Mouse (Mus musculus): Measurements from ENCODE around the gene Matn4. TPM values are rescaled to one million over a fixed set of nuclear protein-coding genes. Genes with fewer than 3 reads are reported as not detected.
A peak's percentile ranks its signal among the peaks of the same experiment; 100 is the strongest.
"Not testable (repeated sequence)": the region's sequence is repeated elsewhere in the genome, so short reads cannot be mapped to it uniquely, and the experiment has no call there.

Matn4 gene
- total RNA-seq, 2 experiments from 2014 or later, result 3.7 to 5.4 TPM

DNA sequence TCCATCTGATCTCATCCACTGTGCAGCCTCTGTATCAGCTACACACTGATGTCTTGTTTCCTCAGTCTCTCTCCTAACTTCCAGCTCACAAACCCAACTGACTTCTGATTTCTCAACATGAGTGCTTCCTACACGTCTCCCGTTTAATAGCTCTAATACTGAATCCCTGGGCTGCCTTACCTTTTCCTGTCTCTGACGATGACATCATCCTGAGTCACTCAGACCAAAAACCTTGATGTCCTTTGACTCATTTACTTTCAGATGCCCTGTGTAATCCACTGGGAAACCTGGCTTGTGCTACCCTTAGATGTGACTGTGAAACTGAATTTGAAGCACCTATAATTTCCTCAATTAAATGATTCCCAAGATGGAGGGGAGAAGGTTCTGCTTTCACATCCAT, 22.0 kb downstream of the Matn4 start:
- intact Hi-C loops (cut with DNase I; ENCODE audit: low total_unique reads), result loop anchor here (10.0 kb wide), 1 partner anchor 248 kb away; no protein-coding TSS in a partner anchor
- no peak for DNase-seq

DNA sequence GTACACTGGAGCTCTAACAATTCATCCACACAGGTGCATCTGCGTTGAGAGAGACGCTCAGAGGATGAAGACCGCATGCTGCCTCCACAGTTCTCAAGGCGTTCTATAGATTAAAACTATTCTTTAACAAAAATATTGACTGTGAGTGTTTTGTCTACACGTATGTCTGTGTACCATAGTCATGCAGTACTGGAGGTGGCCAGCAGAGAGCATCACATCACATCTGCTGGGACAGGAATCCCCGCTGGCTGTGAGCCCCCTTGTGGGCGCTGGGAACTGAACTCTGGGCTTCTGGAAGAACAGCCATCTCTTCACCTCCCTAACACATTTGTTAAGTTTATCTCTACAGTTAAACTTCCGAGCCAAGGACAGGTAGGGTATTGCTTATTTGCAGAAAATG, 23.2 kb downstream of the Matn4 start:
- no peak for DNase-seq
- intact Hi-C loops (cut with DNase I; ENCODE audit: low total_unique reads), result loop anchor here (10.0 kb wide), 1 partner anchor 247 kb away; no protein-coding TSS in a partner anchor

DNA sequence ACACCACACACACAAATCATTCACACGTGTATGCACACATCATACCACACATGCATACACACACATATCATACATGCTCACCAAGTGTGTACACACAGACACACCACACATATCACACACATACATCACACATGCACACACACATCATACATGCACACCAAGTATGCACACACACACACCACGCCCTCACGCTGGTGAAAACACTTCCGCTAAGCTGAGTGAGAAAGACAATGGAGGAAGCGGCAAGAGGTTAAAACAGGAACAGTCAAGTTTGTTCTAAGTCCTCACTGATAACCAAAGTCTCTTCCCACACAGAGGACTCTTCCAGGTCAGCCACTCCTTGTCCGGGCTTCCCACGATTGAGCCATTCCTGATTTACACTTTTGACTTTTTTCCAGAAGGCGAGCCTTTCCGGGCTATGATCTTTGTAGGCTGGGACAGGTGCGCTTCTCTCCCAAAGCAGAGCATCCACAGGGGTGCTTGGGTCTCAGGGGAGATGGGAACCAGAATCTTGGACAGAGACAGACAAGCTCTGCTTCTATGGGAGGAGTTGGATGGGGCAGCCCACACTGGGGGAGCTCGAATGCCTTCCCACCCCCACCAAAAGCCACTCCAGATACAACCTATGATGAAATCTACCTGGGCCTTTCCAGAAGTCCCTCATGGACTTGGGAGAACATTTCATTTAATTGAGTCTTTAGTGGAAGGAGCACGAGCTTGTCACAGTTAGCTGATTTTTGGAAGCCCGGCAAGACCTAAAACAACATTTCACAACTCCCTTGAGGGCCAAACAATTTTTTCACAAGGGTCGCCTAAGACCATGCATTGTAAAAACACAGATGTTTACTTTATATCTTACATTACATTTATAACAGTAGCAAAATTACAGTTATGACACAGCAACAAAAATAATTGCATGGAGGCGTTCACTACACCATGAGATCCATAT, 27.2 kb downstream of the Matn4 start:
- DNase-seq, result no peak
- intact Hi-C loops (cut with DNase I; ENCODE audit: low total_unique reads), result no loop called here

DNA sequence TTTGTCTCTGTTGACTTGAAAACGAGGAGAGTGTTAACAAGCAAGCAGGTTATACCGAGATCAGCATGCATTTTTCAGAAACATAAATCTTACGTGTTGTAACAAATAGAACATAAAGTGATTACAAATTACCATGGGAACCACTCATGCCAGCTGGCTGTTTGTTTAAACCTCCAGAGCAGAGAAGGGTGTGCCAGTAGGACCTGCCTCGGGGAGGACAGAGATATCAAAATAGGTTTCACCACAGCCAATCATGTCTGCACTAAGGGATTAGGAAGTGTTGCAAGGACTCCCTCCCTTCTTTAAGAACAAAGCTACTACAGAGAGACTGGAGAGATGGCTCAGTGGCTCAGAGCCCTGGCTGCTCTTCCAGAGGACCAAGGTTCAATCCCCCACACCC, 31.8 kb downstream of the Matn4 start:
- DNase-seq, result no peak
- intact Hi-C loops (cut with DNase I; ENCODE audit: low total_unique reads), result no loop called here

DNA sequence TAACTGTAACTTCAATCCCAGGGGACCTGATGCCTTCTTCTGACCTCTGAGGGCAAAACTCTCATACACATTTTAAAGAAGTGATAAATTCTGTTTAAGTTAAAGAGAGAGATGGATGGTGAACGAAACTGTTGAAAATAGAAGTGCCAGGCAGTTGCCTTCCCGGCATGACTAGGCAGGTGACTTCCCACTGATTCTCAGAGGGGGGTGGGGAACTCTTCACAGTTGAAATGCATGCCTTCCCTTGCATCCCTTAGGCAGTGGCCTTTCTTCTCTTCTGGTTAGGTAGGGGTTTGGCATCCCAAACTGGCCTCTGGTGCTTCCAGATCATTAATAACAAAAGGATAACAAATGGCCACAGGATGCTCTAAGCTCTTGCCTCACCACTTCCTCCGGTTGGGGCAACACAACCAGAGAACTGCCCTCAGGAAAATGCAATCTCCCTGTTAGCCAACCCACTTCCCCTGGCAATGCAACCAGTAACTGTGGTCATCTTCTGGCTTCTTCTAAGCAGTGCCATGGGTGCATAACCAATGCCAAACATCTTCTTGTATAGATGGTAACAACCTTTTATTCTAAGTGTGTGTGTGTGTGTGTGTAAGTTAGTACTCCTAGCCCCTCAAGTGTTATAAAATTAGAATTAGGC, 32.4 kb downstream of the Matn4 start:
- intact Hi-C loops (cut with DNase I; ENCODE audit: low total_unique reads), result no loop called here

DNA sequence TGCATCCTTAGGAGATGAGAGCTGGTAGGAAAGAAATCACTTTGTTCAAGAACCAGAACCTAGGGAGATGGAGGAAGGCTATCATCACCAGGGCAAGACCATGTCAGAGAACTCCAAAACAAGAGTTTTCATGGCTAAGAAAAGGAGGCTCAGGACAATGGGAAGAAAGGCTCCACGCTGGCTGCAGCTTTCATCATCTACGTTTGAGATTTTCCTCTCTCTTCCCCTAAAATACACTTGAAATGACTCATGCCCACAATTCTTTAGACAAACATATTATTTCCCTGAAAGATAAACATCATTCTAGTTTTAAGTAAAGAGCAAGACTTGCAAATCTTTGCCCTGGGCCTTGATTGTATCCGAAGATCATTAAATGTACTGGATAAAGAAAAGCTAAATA, 33.6 kb downstream of the Matn4 start:
- intact Hi-C loops (cut with DNase I; ENCODE audit: low total_unique reads), result no loop called here
- DNase-seq, result no peak

More for the DNA sequence above, 32.4 kb downstream of the Matn4 start:
- DNase-seq, result no peak

DNA sequence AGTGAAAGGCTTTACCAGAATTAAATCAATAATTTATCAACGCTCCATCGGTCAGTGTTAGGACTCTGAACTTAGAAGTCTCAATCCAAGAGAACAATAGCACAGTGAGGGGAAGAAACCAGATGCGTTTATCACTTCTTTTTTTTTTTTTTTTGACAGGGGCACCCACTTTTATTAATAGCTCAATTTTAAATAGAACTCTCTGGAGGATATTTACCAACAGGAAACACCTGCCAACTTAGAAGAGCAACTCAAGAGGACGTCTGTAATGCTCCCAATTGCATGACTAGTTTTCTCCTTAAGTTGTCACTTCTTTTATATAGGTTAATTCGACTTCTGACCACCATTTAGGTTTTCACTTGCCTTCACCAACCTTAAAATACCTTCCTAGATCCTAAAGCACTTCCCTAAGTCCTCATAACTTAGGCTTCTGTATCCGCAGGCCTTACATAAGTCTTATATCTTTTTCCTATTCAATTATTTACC, 36.3 kb downstream of the Matn4 start:
- intact Hi-C loops (cut with DNase I; ENCODE audit: low total_unique reads), result no loop called here
- no peak for DNase-seq

DNA sequence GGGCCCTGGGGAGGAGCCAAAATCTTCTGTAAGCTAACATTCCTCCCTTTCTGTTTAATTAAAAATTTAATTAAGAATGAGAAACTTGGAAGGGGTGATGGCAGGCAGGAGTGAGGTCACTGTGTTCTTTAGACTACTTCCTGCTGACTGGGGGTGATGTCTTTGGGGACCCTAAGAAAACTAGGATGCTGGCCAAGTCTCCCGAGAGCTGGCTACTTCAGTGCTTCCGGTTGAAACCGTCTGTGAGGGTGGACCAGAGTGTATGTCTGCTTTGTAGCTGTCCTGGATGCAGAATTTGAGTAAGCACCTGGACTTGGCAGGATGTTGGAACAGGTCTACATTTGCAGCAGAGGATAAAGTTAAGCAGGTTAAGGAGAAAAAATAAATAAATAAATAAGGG, 38.0 kb downstream of the Matn4 start:
- DNase-seq, result no peak
- intact Hi-C loops (cut with DNase I; ENCODE audit: low total_unique reads), result no loop called here

DNA sequence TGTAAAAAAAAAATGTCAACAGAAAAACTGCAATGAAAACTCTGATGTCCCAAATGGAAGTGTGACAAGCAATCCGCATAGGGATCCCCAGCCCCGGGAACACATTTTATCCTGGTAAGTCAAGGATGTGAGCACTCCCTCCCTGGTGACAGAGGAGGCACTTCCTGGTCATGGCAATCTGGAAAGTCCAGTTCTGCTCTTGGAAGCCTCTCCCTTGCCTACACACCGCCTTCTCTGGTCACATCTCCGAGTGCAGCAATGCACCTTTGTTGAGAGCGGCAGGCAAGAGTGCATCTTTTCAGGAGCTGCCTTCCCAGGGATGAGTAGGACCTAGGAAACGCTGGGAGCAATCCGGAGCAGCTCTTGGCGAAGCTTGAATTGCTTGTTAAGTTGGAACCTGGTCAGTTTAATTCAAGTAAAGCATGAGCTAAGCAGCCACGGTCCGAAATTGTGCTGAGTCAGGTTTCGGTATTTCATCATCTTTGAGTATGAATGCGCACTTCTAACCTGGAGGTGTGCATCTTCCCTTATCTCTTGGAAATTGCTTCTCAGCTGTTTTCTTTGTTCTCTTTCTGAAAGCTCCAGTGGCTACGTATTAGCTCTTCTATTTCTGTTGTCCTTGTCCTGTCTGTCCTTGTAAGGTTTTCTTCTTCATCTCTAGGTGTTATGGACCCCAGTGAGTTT, 43.8 kb downstream of the Matn4 start:
- no peak for DNase-seq
- intact Hi-C loops (cut with DNase I; ENCODE audit: low total_unique reads), result no loop called here

DNA sequence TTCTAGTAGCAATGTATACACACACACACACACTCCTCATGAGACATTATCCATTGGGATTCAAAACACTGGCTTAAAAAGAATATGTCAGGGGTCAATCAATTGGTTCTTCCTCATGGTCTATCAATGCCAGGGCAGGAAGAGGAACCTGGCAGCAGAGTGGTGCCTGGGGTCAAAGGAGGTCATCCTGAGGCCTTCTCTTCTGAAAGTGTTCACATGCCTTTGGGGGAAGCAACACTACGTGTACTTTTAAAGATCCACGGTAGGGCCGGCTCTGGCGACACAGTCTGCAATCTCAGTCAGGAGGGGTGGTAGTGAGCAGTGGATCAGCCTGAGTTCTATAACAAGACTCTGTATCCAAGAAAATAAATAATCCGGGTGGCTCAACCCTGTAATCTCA, 45.3 kb downstream of the Matn4 start:
- intact Hi-C loops (cut with DNase I; ENCODE audit: low total_unique reads), result loop anchor here (10.0 kb wide), 1 partner anchor 255 kb away; no protein-coding TSS in a partner anchor
- DNase-seq, result no peak

DNA sequence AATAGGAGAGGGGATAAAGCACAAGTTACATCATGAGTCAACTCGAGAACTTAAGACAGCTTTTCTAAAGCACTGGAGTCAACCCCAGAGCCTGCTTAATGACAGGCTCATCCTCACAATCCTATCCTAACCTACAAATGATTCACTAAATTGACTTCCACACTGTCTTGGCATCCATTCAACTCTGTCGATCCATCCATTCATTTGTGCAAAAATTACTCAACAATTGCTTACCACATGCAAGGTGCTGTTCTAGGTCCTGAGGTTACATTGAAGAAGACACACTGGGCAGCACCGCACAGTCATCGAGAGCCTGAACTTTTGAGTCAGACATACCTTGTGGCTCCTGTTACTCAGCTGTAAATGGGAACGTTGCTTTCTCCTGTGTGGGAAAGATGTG, 45.9 kb downstream of the Matn4 start:
- intact Hi-C loops (cut with DNase I; ENCODE audit: low total_unique reads), result loop anchor here (10.0 kb wide), 1 partner anchor 254 kb away; no protein-coding TSS in a partner anchor
- no peak for DNase-seq

DNA sequence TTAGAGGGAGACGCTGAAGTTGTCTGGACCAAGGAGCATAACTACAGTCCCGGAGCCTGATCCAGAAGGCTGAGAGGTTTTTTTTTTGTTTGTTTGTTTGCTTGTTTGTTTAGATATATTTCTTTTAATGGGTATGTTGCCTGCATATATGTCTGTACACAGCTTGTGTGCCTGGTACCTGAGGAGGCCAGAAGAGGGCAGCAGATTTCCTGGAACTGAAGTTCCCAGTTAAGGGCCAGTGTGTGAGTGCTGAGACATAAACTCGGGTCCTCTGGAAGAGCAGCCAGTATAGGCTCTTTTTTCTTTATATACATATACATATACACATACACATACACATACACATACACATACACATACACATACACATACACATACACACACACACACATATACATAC, 46.6 kb downstream of the Matn4 start:
- DNase-seq, result no peak
- intact Hi-C loops (cut with DNase I; ENCODE audit: low total_unique reads), result loop anchor here (10.0 kb wide), 1 partner anchor 254 kb away; no protein-coding TSS in a partner anchor

DNA sequence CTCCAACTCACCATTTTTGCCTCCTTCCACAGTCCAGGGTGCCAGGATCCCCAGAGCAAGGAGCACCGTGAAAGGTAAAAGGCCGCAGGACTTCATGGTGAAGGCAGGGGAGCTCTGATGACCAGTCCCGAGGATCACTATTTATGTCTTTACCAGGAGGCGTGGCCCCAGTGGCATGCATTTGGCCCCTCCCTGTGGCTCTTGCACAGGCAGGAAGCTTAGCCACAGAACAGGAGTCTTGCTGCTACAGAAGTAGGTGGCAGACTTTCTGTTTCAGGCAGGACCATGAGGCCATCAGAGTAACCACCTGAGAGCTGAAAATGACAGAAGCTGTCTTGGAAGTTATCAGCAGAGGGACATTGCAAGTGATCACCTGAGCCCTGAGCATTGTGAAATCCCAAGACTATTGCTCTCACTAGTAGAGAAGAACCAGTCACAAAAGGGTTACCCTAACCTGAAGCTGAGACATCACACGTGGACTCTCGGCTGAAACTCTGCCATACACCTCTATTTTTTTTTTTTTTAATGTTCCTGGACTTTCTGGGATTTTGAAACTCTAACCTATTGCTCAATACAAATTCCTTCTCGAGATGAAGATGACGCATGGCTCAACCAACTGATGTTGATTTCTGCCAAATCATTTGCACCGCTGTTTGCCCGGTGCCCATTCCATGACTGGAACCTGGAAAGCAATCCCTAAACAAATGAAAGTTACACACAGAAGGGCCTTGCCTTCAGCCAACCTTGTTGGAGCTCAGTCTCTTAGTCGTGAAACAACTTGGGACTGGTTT, 48.6 kb downstream of the Matn4 start:
- DNase-seq, result no peak
- intact Hi-C loops (cut with DNase I; ENCODE audit: low total_unique reads), result loop anchor here (10.0 kb wide), 1 partner anchor 252 kb away; no protein-coding TSS in a partner anchor

DNA sequence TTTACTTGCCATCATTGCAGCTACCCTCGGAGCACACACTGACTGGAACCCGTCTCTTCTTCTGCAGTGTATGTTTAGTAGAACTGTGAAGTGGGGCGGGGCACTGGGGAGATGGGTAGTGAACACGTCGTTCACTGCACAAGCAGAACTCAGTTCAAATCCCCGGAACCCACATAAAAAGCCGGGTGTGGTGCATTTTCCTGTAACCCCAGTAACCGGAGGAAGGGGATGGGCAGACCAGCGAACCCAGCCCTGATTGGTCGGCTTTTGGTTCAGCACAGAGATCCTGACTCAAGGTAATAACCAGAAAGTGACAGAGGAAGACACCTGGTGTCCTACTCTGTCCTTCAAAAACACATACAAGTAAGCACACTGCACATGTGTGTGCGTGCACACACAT, 51.6 kb downstream of the Matn4 start:
- intact Hi-C loops (cut with DNase I; ENCODE audit: low total_unique reads), result loop anchor here (10.0 kb wide), 1 partner anchor 249 kb away; no protein-coding TSS in a partner anchor
- DNase-seq, result no peak

DNA sequence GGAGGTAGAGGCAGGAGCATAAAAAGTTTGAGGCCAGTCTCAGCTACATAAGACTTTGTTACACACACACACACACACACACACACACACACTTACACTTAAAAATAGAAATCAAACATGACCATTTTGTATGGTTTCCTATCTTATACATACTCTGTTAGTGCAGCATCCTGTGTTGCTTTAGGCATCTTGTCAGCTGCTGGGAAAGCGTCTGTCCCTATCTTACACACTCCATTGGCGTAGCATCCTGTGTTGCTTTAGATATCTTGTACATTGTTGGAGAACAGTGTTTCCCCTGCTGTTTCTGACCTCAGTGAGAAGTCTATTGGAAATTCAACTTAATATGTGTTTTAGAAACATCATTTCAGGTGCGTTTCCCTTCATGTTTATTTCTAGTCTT, 52.3 kb downstream of the Matn4 start:
- intact Hi-C loops (cut with DNase I; ENCODE audit: low total_unique reads), result loop anchor here (10.0 kb wide), 1 partner anchor 248 kb away; no protein-coding TSS in a partner anchor

DNA sequence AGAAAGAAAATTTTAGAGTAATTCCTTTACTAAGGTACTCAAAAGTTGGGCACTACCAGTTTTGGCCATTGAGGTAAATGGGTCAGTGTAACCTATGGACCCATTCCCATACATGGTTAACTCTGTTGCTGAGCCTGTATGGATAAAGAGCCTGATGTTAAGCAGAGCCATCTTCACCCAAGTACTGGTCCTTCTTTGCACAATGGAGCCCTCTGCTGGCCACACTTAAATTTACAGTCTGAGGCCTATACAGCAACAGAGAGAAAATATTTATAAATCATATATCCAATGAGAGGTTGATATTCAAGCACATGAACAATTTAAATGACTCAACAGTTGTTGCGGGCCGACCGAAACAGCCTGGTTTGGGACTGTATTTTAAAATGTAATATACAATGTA, 56.0 kb downstream of the Matn4 start:
- intact Hi-C loops (cut with DNase I; ENCODE audit: low total_unique reads), result loop anchor here (5.0 kb wide), 1 partner anchor 222 kb away; no protein-coding TSS in a partner anchor
- DNase-seq, result peak; percentile 13

More for the DNA sequence above, 52.3 kb downstream of the Matn4 start:
- DNase-seq, result no peak

DNA sequence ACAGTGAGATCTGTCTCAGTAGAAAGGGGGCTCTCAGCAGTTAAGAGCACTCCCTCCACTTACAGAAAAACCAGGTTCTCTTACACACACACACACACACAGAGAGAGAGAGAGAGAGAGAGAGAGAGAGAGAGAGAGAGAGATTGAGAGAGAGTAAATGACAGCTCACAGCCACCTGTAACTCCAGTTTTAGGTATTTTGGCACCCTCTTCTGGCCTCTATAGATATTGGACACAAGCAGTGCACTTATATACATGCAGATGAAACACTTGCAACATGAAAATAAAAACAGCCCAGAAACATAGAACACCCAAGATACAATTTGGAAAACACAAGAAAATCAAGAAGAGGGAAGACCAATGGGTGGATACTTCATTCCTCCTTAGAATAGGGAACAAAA, 57.3 kb downstream of the Matn4 start:
- intact Hi-C loops (cut with DNase I; ENCODE audit: low total_unique reads), result loop anchor here (5.0 kb wide), 1 partner anchor 220 kb away; no protein-coding TSS in a partner anchor
- DNase-seq, result not testable (repeated sequence)

DNA sequence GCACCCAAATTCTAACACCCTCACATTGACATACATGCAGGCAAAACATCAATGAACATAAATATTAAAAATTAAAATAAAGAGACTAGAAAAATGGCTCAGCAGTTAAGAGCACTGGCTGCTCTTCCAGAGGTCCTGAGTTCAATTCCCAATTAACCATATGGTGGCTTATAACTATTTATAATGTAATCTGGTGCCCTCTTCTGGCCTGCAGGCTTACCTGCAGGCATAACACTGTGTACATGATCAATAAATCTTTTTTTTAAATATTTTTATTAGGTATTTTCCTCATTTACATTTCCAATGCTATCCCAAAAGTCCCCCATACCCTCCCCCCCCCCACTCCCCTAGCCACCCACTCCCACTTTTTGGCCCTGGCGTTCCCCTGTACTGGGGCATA, 61.2 kb downstream of the Matn4 start:
- DNase-seq; intact Hi-C loops (cut with DNase I; ENCODE audit: low total_unique reads): not testable (repeated sequence)
